Mouse (Mus musculus) c-Kit-positive CD71-positive TER-119-negative erythroid progenitor cells, embryonic 14.5 days (primary cell): Measurements from ENCODE around the gene Scd3.
"Not testable (repeated sequence)": the region's sequence is repeated elsewhere in the genome, so short reads cannot be mapped to it uniquely, and the experiment has no call there.

Source experiments
- DNase-seq: peaks from one replicate; pipeline ENCODE4 v3.0.0-alpha.2; 2013; ENCODE audit warnings: low read depth

The Scd3 gene

GRCm38 (mm10) chr19:44273711-44274110 lies 70.6 kb downstream of the Scd3 start:
- DNase-seq, result no peak

GRCm38 (mm10) chr19:44274452-44274851 lies 71.4 kb downstream of the Scd3 start:
- no peak for DNase-seq

GRCm38 (mm10) chr19:44275418-44275817 lies 72.3 kb downstream of the Scd3 start:
- DNase-seq, result no peak

GRCm38 (mm10) chr19:44276861-44277260 lies 73.8 kb downstream of the Scd3 start:
- no peak for DNase-seq

GRCm38 (mm10) chr19:44277931-44278330 lies 74.9 kb downstream of the Scd3 start:
- DNase-seq, result no peak

GRCm38 (mm10) chr19:44280755-44281154 lies 77.7 kb downstream of the Scd3 start:
- no peak for DNase-seq

GRCm38 (mm10) chr19:44281825-44282447 lies 78.9 kb downstream of the Scd3 start:
- DNase-seq, result not testable (repeated sequence)

- no peak for DNase-seq
These were observed 79.6 kb downstream of the Scd3 start for GRCm38 (mm10) chr19:44282534-44283156.

- DNase-seq, result no peak
These were observed 80.3 kb downstream of the Scd3 start for GRCm38 (mm10) chr19:44283157-44284024.

GRCm38 (mm10) chr19:44284025-44284695 lies 81.1 kb downstream of the Scd3 start:
- peak; percentile 93 for DNase-seq

- no peak for DNase-seq
These were observed 81.7 kb downstream of the Scd3 start for GRCm38 (mm10) chr19:44284723-44285122.

- no peak for DNase-seq
These were observed 82.5 kb downstream of the Scd3 start for GRCm38 (mm10) chr19:44285554-44285953.

- no peak for DNase-seq
These were observed 83.0 kb downstream of the Scd3 start for GRCm38 (mm10) chr19:44286109-44286508.

- no peak for DNase-seq
These were observed 84.5 kb downstream of the Scd3 start for GRCm38 (mm10) chr19:44287415-44288110.

GRCm38 (mm10) chr19:44292083-44292482 lies 89.0 kb downstream of the Scd3 start:
- DNase-seq, result no peak

GRCm38 (mm10) chr19:44292483-44292882 lies 89.4 kb downstream of the Scd3 start:
- DNase-seq, result no peak

- DNase-seq, result no peak
These were observed 90.1 kb downstream of the Scd3 start, which contains the start of gene Scd2 for GRCm38 (mm10) chr19:44292941-44293768. Gene Scd2, plus strand, starts transcription at chr19:44293674.
